Mouse (Mus musculus): ENCODE results near the gene Slc25a4.

DNA sequence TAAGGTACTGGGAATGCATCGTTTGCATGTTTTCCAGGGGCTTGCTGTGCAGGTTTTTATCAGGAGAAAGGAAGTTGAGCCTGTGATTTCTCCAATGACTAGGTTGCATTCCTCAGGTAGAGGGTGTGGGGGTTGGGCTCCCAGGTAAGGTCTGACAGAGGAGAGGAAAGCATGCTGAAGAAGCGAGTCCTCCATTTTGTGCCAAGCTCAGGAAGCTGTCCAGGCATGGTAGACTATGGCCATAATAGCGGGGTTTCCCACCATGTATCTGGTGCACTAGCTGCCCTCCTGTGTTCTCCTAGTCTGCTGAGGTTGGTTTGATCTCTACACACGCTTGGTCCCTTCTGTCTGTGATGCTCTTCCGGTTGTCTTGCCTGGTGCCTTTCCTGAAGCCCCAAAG, 13.4 kb downstream of the Slc25a4 start:
- TF ChIP-seq POLR2A (IDR thresholded peaks at IDR 0.05; ENCODE audit: borderline replicate concordance, low read depth, low read length) = no peak
- no peak for TF ChIP-seq CTCF (IDR thresholded peaks at IDR 0.05; ENCODE audit: low read depth, low read length)

All from bone marrow macrophage, adult 2 months (primary cell).